Mouse (Mus musculus): ENCODE measurements at regions not wholly inside any gene's neighbourhood (a gene's known extent, or its start where the extent isn't known, plus 50 kb on each side); places are given as distances from the start of the nearest gene placed in this dataset.

GRCm38 (mm10) chr1:154150167-154150851 lies 50.7 kb upstream of the Zfp648 start:
- H3K36me3 ChIP-seq = no peaks in the 10 kb centered on the region
- H3K27ac ChIP-seq (replicated peaks) = peak overlapping the region; percentile 38; the same call in 1 of the 2 replicates
- DNase-seq (ENCODE audit: low spot score) = no peak
- no peak overlapping the region for H3K4me3 ChIP-seq
- WGBS = 47% methylated on average over 8 of the region's 8 CpGs
- peaks cover 9% of the 10 kb centered on the region for H3K4me1 ChIP-seq
- H3K9me3 ChIP-seq (replicated peaks) = no peaks in the 10 kb centered on the region
- H3K27me3 ChIP-seq (ENCODE audit: low read depth, poor library complexity, severe bottlenecking) = no peaks in the 10 kb centered on the region
